Mouse (Mus musculus): ENCODE results near the gene Akap1. TPM values are rescaled to one million over a fixed set of nuclear protein-coding genes. Genes with fewer than 3 reads are reported as not detected.

Gene Akap1
- total RNA-seq, 2 experiments from 2014 or later = 38.9 to 40.3 TPM

DNA sequence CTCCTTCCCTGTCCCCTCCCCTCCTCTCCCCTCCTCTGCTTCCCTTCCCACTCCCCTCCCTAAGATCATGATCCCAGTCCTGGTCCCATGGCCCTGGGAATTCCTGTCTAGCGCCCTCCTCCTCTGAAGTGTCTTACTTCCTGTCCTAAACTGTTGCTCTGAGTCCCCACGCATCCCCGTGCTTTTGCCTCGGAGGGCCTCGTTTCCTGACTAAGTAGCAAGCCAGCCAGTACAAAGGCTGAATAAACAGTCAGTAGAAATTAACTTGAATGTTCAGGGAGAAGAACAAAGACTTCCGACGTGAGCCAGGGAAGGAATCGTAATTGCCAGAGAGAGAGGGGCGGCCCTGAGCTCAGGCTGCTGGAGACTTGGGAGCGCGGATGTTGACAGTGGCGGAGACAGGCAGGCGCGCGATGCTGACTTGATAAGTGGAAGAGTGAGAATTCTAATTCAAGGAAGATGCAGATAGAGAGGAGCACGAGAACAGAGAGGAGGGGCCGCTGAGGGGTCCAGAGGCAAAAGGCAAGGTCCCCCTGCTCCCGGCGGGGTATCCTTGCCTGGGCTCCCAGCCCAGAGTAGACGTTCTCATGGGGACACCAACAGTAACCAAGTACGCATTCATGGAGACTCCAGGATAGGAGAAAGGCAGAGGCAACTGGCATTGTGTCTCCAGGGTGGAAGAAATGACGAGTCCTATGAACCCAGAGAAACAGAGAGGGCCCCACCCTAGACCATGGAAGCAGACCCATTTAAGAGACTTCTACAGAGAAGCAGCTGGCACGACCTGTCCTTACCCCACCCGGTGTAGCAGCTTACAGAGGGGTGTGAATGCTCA lies 43.4 kb downstream of the Akap1 start:
- H3K27ac ChIP-seq = peak overlapping the region; percentile 15; the same call in 1 of the 2 replicates
- no peak for TF ChIP-seq CTCF (conservative IDR thresholded peaks at IDR 0.05)
- H3K4me3 ChIP-seq = no peak overlapping the region; the same call in 1 of the 2 replicates
- no peak for DNase-seq (ENCODE audit: low spot score in 2 of 2)

DNA sequence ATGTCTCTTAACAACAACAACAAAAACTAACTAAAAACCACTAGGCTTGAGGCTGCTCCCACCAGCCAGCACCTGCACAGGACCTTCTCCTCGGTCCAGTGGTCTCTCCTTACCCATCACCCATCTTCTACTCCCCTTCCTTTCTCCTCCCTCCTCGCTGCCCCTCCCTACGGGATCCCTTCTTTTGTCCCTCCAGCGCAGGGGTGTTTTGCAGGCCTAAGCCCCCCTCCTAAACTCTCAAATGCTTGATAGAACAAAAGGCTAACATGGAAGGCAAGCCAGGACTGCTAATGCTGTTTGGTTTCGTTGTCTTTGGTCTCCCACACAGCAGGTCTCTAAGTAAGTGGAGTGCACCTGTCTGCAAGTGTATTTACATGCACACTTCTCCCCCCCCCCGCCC lies 44.1 kb downstream of the Akap1 start:
- Histone ChIP-seq H3K27ac (no peak overlapping the region), H3K4me3 (no peak overlapping the region)
- no peak for TF ChIP-seq CTCF (conservative IDR thresholded peaks at IDR 0.05)
- no peak for DNase-seq (ENCODE audit: low spot score in 2 of 2)

DNA sequence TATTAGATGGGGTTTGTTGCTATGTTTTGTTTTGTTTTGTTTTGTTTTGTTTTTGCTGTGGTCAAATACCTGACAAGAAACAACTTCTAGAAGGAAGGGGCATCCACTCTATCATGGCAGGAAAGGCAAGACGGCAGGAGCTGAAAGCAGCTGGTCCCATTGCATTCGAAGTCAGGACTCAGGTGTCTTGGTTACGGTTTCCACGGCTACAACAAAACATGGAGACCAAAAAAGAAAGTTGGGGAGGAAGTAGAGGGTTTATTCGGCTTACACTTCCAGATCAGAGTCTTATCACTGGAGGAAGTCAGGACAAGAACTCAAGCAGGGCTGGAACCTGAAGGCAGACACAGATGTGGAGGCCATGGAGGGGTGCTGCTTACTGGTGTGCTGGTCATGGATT lies 47.3 kb downstream of the Akap1 start:
- no peak for TF ChIP-seq CTCF (conservative IDR thresholded peaks at IDR 0.05)
- DNase-seq (ENCODE audit: low spot score in 2 of 2) = no peak
- H3K4me3 ChIP-seq = no peak overlapping the region
- H3K27ac ChIP-seq = no peak overlapping the region

DNA sequence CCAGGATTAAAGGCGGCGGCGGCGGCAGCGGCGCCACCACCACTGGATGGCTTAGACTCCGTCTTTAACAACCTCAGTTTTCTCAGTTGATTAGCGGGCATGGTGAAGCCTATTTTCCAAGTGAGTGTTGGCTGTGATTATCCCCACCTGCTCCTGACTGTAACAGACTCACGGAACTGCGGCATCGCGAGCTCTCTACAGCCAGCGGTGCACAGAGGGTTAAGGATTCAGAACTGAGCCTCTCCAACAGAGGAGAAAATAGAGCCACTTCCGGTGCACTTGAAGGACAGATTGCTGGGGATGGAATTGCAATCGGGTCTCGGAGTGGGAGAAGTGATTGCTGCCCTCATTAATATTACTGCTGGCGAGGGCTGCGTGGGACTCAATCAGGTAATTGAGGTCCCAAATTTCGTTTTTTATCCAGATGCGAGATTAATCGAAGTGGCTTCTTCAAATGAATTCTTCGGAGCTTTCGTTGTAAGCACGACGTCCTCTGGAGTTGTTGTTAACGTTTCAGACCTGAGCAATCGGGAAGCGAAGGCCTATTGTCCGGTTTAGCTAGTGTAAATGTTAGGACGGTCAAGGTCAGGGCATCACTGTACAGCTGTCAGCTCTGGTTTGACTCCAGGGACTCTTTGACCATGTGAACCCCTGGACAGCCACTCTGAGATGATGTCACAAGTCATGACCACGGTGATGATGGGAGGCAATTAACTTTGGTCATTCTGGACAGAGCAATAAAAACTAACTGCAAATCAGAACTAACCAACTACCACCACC lies 61.0 kb downstream of the Akap1 start:
- TF ChIP-seq CTCF (conservative IDR thresholded peaks at IDR 0.05) = no peak
- DNase-seq (ENCODE audit: low spot score in 2 of 2) = no peak
- H3K4me3 ChIP-seq = peak overlapping the region; percentile 13; the same call in 1 of the 2 replicates
- H3K27ac ChIP-seq = no peak overlapping the region

DNA sequence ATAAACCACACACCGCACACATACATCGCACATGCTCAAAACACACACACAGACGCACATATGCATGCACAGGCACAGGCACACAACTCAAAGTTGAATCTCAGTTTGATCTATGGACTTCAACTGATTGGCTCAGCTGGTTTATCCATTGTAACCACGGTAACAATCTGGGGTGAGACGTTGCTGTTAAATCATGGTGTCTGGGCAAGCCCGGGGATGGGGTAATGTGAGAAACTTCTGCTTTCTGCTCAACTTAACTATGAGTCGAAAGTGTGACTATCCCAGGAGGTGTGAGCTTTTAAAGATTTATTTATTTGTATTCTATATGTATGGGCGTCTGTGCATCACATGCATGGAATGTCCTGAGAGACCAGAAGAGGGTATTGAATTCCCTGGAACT lies 68.2 kb downstream of the Akap1 start:
- TF ChIP-seq CTCF (conservative IDR thresholded peaks at IDR 0.05) = no peak

DNA sequence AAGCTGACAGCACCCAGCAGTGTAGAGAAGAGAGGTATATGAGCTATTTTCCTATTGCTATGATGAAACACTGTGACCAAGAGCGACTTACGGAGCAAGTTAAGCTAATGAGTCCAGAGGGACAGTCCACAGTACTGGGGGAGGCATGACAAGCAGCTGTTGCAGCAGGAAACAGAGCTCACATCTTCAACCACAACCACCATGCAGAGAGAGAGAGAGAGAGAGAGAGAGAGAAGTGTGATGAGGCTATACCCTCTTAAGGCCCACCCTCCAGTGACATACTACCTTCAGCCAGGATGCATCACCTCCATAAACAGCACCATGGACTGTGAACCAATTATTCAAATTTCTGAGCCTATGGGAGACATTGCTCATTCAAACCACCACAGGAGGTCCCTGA lies 74.5 kb downstream of the Akap1 start:
- Histone ChIP-seq H3K27ac (no peak overlapping the region), H3K4me3 (no peak overlapping the region)
- TF ChIP-seq CTCF (conservative IDR thresholded peaks at IDR 0.05) = no peak
- DNase-seq (ENCODE audit: low spot score in 2 of 2) = no peak

More for the DNA sequence above, 68.2 kb downstream of the Akap1 start:
- DNase-seq (ENCODE audit: low spot score in 2 of 2) = no peak
- no peak overlapping the region for H3K27ac ChIP-seq
- H3K4me3 ChIP-seq = no peak overlapping the region

DNA sequence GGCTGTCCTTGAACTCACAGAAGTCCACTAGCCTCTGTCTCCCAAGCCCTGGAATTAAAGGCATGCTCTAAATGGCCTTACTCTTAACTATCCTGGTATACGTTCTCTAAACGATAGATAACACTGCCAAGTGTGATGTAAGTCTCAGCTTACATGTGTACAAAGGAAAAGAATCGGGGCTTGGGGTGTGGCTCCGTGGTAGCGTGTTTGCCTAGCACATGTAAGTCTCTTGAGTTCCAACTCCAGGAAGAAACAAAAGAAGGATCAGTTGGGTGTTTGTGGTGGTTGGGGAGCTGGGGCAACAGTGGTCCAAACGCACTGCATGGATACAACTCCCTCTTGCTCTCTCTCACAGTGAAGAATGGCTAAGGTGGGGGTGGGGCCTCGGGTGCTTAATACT lies 77.6 kb downstream of the Akap1 start:
- H3K4me3 ChIP-seq = no peak overlapping the region
- TF ChIP-seq CTCF (conservative IDR thresholded peaks at IDR 0.05) = no peak
- no peak overlapping the region for H3K27ac ChIP-seq
- DNase-seq (ENCODE audit: low spot score in 2 of 2) = no peak

DNA sequence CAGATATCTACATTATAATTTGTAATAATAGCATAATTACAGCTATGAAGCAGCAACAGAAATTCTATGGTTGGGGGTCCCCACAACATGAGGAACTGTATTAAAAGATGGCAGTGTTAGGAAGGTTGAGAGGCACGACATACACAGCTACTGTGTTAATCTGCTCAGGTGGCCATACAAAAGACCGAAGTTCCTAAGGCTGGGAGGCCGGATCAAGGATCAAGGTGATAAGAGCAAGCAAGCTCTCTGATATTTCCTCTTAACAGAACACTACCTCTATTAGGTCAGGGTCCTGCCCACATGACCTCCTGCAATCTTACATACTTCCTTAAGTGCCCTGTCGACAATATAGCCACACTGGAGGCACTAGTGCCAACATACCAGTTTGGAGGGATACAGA lies 80.9 kb downstream of the Akap1 start:
- no peak for TF ChIP-seq CTCF (conservative IDR thresholded peaks at IDR 0.05)
- DNase-seq (ENCODE audit: low spot score in 2 of 2) = no peak
- no peak overlapping the region for H3K27ac ChIP-seq

DNA sequence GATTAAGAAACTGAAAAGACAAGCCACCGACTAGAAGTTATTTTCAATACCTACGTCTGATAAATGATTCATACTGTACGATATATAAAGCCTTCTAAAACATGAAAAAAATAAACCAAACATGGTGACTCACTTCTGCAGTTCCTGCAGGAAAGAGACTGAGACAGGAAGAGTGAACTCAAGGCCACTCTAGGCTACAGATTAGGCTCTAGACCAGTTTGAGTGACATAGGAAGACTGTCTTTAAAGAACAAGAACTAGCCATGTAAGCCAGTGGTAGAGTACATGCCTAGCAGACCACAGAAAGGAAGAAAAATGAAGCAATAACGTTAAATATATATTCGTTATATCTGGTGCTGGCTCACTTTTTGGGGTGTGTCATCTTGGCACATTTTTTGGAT lies 81.9 kb downstream of the Akap1 start:
- TF ChIP-seq CTCF (conservative IDR thresholded peaks at IDR 0.05) = no peak
- Histone ChIP-seq H3K27ac (no peak overlapping the region), H3K4me3 (no peak overlapping the region)
- no peak for DNase-seq (ENCODE audit: low spot score in 2 of 2)

More for the DNA sequence above, 80.9 kb downstream of the Akap1 start:
- H3K4me3 ChIP-seq = no peak overlapping the region

Other genes with a start within 250 kb of the Akap1 start
- gene Msi2, start 146.1 kb downstream of the Akap1 start, total RNA-seq (2021) = 100 to 1,000 TPM; 103 to 114 TPM
- 10 to 100 TPM; 13.2 to 13.9 TPM for gene Scpep1, start 90.9 kb upstream of the Akap1 start, total RNA-seq (2021)
- not detected for gene Elobl, start 102.3 kb upstream of the Akap1 start, total RNA-seq (2021)
- gene Coil, start 105.7 kb upstream of the Akap1 start, total RNA-seq (2021) = 10 to 100 TPM; 20.9 to 21.7 TPM
- 1 to 10 TPM; 4.8 to 4.9 TPM for gene Trim25, start 134.8 kb upstream of the Akap1 start, total RNA-seq (2021)
- gene Dgke, start 202.3 kb upstream of the Akap1 start, total RNA-seq (2021) = 10 to 100 TPM; 49.5 to 49.7 TPM
- gene Gm525, start 209.3 kb upstream of the Akap1 start, total RNA-seq (2021) = not detected